Mouse (Mus musculus) stomach, embryonic 14.5 days (tissue): ENCODE measurements around the gene Slit3. TPM values are rescaled to one million over a fixed set of nuclear protein-coding genes. Genes with fewer than 3 reads are reported as not detected.

Experiments
- ATAC-seq: fragments of 200-750 bp; cut with Nextera tagmentation; 2 replicates; pipeline ENCODE4 v1.8.0; 2017; ENCODE audit warnings: low read depth, moderate TSS enrichment; ENCODE audit not compliant: insufficient number of reproducible peaks, insufficient read depth, low FRiP score
- H3K27ac ChIP-seq: fragments of 300-500 bp; sonication (generic); 2 replicates; pipeline ENCODE4 v1.5.1; 2014; ENCODE audit warnings: mild to moderate bottlenecking, low read length, moderate library complexity, mixed read lengths
- H3K27me3 ChIP-seq: fragments of 300-500 bp; sonication (generic); 2 replicates; pipeline ENCODE4 v1.6.1; 2014; ENCODE audit warnings: low read length, control low read depth, mixed read lengths; ENCODE audit not compliant: control insufficient read depth, insufficient read depth
- H3K36me3 ChIP-seq: fragments of 300-500 bp; sonication (generic); 2 replicates; pipeline ENCODE4 v1.6.1; 2014; ENCODE audit warnings: mild to moderate bottlenecking, control low read depth, low read length, moderate library complexity, mixed read lengths; ENCODE audit not compliant: control insufficient read depth, insufficient read depth
- H3K4me1 ChIP-seq: fragments of 300-500 bp; sonication (generic); 2 replicates; pipeline ENCODE4 v1.6.1; 2014; ENCODE audit warnings: low read length, control low read depth, mixed read lengths; ENCODE audit not compliant: control insufficient read depth, insufficient read depth
- H3K4me2 ChIP-seq: fragments of 300-500 bp; sonication (generic); replicated peaks from 2 replicates; pipeline ENCODE4 v1.6.1; 2014; ENCODE audit warnings: low read depth, low read length, control low read depth
- H3K4me3 ChIP-seq: fragments of 300-500 bp; sonication (generic); 2 replicates; pipeline ENCODE4 v1.5.1; 2014; ENCODE audit warnings: low read depth, low read length, control low read depth
- H3K9ac ChIP-seq: fragments of 300-500 bp; sonication (generic); replicated peaks from 2 replicates; pipeline ENCODE4 v1.6.1; 2014; ENCODE audit warnings: low read depth, mild to moderate bottlenecking, control low read depth, low read length, moderate library complexity, mixed read lengths
- H3K9me3 ChIP-seq: fragments of 300-500 bp; sonication (generic); 2 replicates; pipeline ENCODE4 v1.6.1; 2016; ENCODE audit warnings: low read depth, low read length, control low read depth; ENCODE audit not compliant: control insufficient read depth
- WGBS: fragments of 180-500 bp; shearing (Covaris S2); extraction: QIAGEN DNeasy Blood & Tissue Kit; methylation state at CpG from one replicate; pipeline ENCODE4 v1.1.7; 2014; 5-methylcytosine and 5-hydroxymethylcytosine counted together
- polyA plus RNA-seq: library from polyadenylated mRNA; unstranded; fragments of >200 nt; fragmentation: Nextera tagmentation; extraction: Ambion mirVana; gene quantifications from 2 replicates; pipeline ENCODE4 v1.2.1, GENCODE M21; 2014

Slit3 gene
- polyA plus RNA-seq, 1 experiment from 2014 or later: 18.3 TPM

GRCm38 (mm10) chr11:35224025-35224424, 103.0 kb downstream of the Slit3 start:
- no peak for ATAC-seq
- Histone ChIP-seq H3K4me1 (peaks cover 7% of the 10 kb centered on the region; the same call in 1 of the 2 replicates), H3K9me3 (no peaks in the 10 kb centered on the region), H3K36me3 (no peaks in the 10 kb centered on the region), H3K4me2 (no peak overlapping the region), H3K27ac (no peak overlapping the region), H3K4me3 (no peak overlapping the region), H3K27me3 (no peaks in the 10 kb centered on the region), H3K9ac (no peak overlapping the region)
- 13% methylated on average over 4 of the region's 4 CpGs for WGBS

- Histone ChIP-seq H3K27me3 (no peaks in the 10 kb centered on the region), H3K27ac (no peak overlapping the region), H3K4me1 (no peaks in the 10 kb centered on the region), H3K9me3 (no peaks in the 10 kb centered on the region), H3K4me2 (no peak overlapping the region), H3K4me3 (no peak overlapping the region), H3K9ac (no peak overlapping the region), H3K36me3 (no peaks in the 10 kb centered on the region)
- 88% methylated on average over 10 of the region's 10 CpGs for WGBS
- ATAC-seq: no peak
These were observed 110.5 kb downstream of the Slit3 start for GRCm38 (mm10) chr11:35231361-35232090.

GRCm38 (mm10) chr11:35232321-35232720, 111.3 kb downstream of the Slit3 start:
- no peak overlapping the region for H3K27ac ChIP-seq
- 88% methylated on average over 4 of the region's 4 CpGs for WGBS
- no peak overlapping the region for H3K4me3 ChIP-seq
- no peak overlapping the region for H3K9ac ChIP-seq
- ATAC-seq: no peak
- no peaks in the 10 kb centered on the region for H3K4me1 ChIP-seq
- H3K36me3 ChIP-seq: no peaks in the 10 kb centered on the region
- H3K27me3 ChIP-seq: no peaks in the 10 kb centered on the region
- H3K4me2 ChIP-seq: no peak overlapping the region
- H3K9me3 ChIP-seq: no peaks in the 10 kb centered on the region

- Histone ChIP-seq H3K4me2 (no peak overlapping the region), H3K4me1 (no peaks in the 10 kb centered on the region), H3K27me3 (no peaks in the 10 kb centered on the region), H3K9me3 (no peaks in the 10 kb centered on the region), H3K9ac (no peak overlapping the region), H3K4me3 (no peak overlapping the region), H3K27ac (no peak overlapping the region), H3K36me3 (no peaks in the 10 kb centered on the region)
- WGBS: 92% methylated on average over 7 of the region's 7 CpGs
- ATAC-seq: no peak
These were observed 120.4 kb downstream of the Slit3 start for GRCm38 (mm10) chr11:35241379-35241778.

GRCm38 (mm10) chr11:35243597-35243996, 122.6 kb downstream of the Slit3 start:
- Histone ChIP-seq H3K4me1 (no peaks in the 10 kb centered on the region), H3K9me3 (no peaks in the 10 kb centered on the region), H3K27ac (no peak overlapping the region), H3K4me3 (no peak overlapping the region), H3K36me3 (no peaks in the 10 kb centered on the region), H3K4me2 (no peak overlapping the region), H3K9ac (no peak overlapping the region), H3K27me3 (no peaks in the 10 kb centered on the region)
- ATAC-seq: no peak
- 83% methylated on average over 9 of the region's 9 CpGs for WGBS

GRCm38 (mm10) chr11:35244526-35244925, 123.5 kb downstream of the Slit3 start:
- Histone ChIP-seq H3K4me3 (no peak overlapping the region), H3K36me3 (no peaks in the 10 kb centered on the region), H3K9ac (no peak overlapping the region), H3K27ac (no peak overlapping the region), H3K27me3 (no peaks in the 10 kb centered on the region), H3K4me2 (no peak overlapping the region), H3K9me3 (no peaks in the 10 kb centered on the region), H3K4me1 (no peaks in the 10 kb centered on the region)
- ATAC-seq: no peak
- WGBS: 92% methylated on average over 7 of the region's 7 CpGs

GRCm38 (mm10) chr11:35246623-35247022, 125.6 kb downstream of the Slit3 start:
- ATAC-seq: no peak
- Histone ChIP-seq H3K36me3 (no peaks in the 10 kb centered on the region), H3K4me3 (no peak overlapping the region), H3K27ac (no peak overlapping the region), H3K4me2 (no peak overlapping the region), H3K27me3 (no peaks in the 10 kb centered on the region), H3K9ac (no peak overlapping the region), H3K9me3 (no peaks in the 10 kb centered on the region), H3K4me1 (no peaks in the 10 kb centered on the region)
- 65% methylated on average over 3 of the region's 3 CpGs for WGBS

- no peak overlapping the region for H3K27ac ChIP-seq
- 80% methylated on average over 5 of the region's 5 CpGs for WGBS
These were observed 127.1 kb downstream of the Slit3 start for GRCm38 (mm10) chr11:35248088-35248487.

GRCm38 (mm10) chr11:35250871-35251418, 129.9 kb downstream of the Slit3 start:
- no peak overlapping the region for H3K27ac ChIP-seq
- no peak for ATAC-seq
- 28% methylated on average over 4 of the region's 4 CpGs for WGBS
- H3K4me1 ChIP-seq: no peaks in the 10 kb centered on the region
- H3K9me3 ChIP-seq: no peaks in the 10 kb centered on the region
- no peaks in the 10 kb centered on the region for H3K36me3 ChIP-seq
- no peak overlapping the region for H3K4me2 ChIP-seq
- H3K27me3 ChIP-seq: no peaks in the 10 kb centered on the region
- no peak overlapping the region for H3K4me3 ChIP-seq
- no peak overlapping the region for H3K9ac ChIP-seq

More at GRCm38 (mm10) chr11:35248088-35248487, 127.1 kb downstream of the Slit3 start:
- Histone ChIP-seq H3K9ac (no peak overlapping the region), H3K36me3 (no peaks in the 10 kb centered on the region), H3K27me3 (no peaks in the 10 kb centered on the region), H3K4me1 (no peaks in the 10 kb centered on the region), H3K9me3 (no peaks in the 10 kb centered on the region), H3K4me2 (no peak overlapping the region), H3K4me3 (no peak overlapping the region)
- ATAC-seq: no peak
